Mouse (Mus musculus) large intestine, adult 2 months (tissue): ENCODE data around the gene Lemd1. TPM values are rescaled to one million over a fixed set of nuclear protein-coding genes. Genes with fewer than 3 reads are reported as not detected.
"Not testable (repeated sequence)": the region's sequence is repeated elsewhere in the genome, so short reads cannot be mapped to it uniquely, and the experiment has no call there.

Source experiments
- DNase-seq: peaks from one replicate; pipeline ENCODE4 v3.0.0-alpha.2; 2012; ENCODE audit warnings: low read depth, low spot score
- WGBS: fragments of 180-500 bp; shearing (Covaris S2); methylation state at CpG from one replicate; pipeline ENCODE4 v1.1.7; 2018; 5-methylcytosine and 5-hydroxymethylcytosine counted together
- polyA plus RNA-seq: library from polyadenylated mRNA; depleted of rRNA; stranded (reverse); fragments of >200 nt; gene quantifications from 2 replicates; pipeline ENCODE4 v1.2.3, GENCODE M21; 2012

The Lemd1 gene
- polyA plus RNA-seq, 1 experiment, result 0.17 TPM

GRCm38 (mm10) chr1:132233566-132233965 lies 42.3 kb downstream of the Lemd1 start:
- 19% methylated on average over 12 of the region's 12 CpGs for WGBS
- peak; percentile 2 for DNase-seq

DNA sequence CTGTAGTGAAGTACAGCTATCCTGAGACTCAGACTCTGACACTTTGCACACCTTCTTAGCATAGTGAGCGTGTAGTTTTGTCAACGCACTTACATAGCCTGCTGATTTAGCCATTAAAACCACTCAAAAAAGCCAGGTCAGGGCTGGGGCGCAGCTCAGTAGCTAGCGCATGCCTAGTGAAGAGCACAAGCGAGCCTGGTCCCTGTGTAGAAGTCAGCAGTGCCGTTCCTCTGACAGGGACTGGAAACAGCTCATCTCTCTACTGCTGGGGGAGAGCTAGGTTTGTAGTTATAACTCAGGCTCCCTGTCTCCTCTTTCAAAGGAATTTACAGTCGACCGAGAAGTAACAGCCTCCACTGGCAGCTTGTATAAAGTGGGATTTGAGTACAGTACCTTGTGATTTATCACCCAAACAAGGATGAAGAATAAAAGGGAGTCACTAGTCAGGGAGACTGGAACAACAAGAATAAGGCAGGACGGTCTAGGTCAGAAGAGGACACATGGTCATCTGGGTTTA lies 43.6 kb downstream of the Lemd1 start:
- no peak for DNase-seq
- 50% methylated on average over 9 of the region's 9 CpGs for WGBS

- DNase-seq, result peak; percentile 25
- WGBS, result 16% methylated on average over 6 of the region's 6 CpGs
Measured at GRCm38 (mm10) chr1:132237585-132238159, 46.4 kb downstream of the Lemd1 start.

- WGBS, result 75% methylated on average over 5 of the region's 5 CpGs
Measured at GRCm38 (mm10) chr1:132245010-132245409, 53.8 kb downstream of the Lemd1 start.

GRCm38 (mm10) chr1:132246137-132246536 lies 54.9 kb downstream of the Lemd1 start:
- DNase-seq, result no peak
- WGBS, result 63% methylated on average over 6 of the region's 6 CpGs

More at GRCm38 (mm10) chr1:132245010-132245409, 53.8 kb downstream of the Lemd1 start:
- DNase-seq, result no peak

DNA sequence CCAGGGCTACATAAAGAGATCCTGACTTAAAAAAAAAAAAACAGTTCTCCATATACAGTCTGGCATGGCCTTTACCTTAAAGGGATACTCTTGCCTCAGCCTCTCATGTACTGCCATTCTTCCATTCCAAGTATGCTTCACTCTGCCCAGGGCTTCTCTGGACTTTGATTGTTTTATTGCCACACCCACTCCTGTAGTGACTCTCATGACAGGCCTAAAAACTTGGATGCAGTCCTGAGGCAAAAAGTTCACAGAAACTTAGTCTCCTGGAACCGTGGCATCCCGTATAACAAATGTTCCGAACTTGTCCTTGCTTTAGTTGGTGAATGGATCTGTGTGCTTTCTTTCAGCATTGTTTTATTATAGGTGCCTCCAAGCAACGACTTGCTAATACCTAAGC lies 55.4 kb downstream of the Lemd1 start:
- DNase-seq, result no peak
- 56% methylated on average over 4 of the region's 4 CpGs for WGBS

- DNase-seq, result no peak
- WGBS, result 84% methylated on average over 6 of the region's 6 CpGs
Measured at GRCm38 (mm10) chr1:132254467-132254866, 63.2 kb downstream of the Lemd1 start.

DNA sequence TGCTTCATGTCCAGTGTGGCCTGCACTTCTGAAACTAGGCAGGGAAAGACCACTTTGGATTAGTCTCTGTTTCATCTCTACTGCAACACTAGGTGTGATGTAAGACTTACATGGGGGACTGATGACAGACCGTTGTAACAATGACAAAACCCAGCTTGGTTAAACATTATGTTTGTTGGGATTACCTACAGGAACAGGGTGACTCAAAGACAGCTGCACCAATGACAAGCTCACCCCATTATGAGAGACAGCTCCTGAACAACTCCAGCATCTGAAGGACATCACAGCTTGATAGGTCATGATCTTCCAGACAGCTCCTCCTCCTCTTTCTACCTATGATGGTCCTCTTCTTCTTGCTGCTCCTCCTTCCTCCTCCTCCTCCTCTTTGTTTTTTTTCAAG lies 69.1 kb downstream of the Lemd1 start:
- 72% methylated on average over 1 of the region's 1 CpGs for WGBS
- no peak for DNase-seq

DNA sequence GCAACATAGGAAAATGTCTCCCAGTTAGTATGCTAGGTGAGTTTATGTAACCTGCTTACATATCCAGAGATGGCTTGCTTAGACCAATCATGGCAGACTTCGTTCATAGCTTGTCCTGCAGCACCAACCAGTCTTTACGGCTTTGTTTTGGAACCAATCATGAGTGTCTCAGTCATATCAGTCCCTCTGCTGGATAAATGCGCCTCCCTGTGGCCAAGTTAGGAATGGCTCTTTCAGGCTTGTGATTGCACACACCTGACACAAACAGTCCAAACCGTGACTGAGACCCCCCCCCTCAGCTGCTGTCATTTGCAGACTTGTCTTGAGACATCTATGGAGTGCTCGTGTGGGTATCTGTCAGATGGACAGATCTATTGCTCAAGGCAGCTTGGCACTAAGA lies 69.8 kb downstream of the Lemd1 start:
- 58% methylated on average over 5 of the region's 5 CpGs for WGBS
- DNase-seq, result no peak

DNA sequence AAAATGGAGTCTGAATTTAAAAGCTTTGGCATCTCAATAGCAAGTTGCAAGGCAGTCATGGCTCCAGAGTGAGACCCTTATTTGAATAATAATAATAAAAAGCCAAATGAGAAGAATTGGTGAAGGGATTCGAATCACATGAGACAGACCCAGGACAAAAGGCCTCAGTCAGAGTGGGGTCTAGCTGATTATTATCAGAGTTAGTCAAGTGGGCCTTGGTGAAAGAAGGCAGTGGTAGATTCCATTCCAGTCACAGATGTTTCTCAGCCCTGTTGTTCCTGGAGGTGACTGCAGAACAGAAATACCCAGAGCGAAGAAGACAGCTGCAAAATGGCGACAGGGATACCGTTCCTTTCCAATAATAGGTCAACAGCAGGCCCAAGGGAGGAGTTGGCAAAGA lies 72.4 kb downstream of the Lemd1 start:
- DNase-seq, result no peak
- 93% methylated on average over 4 of the region's 4 CpGs for WGBS

DNA sequence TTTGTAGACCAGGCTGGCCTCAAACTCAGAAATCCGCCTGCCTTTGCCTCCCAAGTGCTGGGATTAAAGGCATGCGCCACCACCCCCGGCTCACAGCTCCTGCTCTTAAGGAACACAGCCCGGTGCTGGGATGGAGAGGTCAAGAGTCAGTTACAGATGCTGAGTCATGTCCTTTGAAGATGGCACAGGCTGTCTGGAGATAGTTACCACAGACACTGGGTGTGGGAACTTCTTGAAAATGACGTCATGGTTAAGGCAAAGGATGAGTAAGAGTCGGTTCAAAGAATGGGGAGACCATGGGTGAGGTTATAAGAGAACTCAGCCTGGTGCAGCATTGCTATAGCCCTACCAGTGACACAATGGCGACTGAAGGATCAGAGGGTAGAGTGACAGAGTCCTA lies 73.3 kb downstream of the Lemd1 start:
- no peak for DNase-seq
- 69% methylated on average over 7 of the region's 7 CpGs for WGBS

- no peak for DNase-seq
- 53% methylated on average over 8 of the region's 8 CpGs for WGBS
Measured at GRCm38 (mm10) chr1:132265211-132265859, 74.1 kb downstream of the Lemd1 start.

GRCm38 (mm10) chr1:132265936-132266335 lies 74.7 kb downstream of the Lemd1 start:
- 86% methylated on average over 10 of the region's 10 CpGs for WGBS
- DNase-seq, result no peak

GRCm38 (mm10) chr1:132266791-132267557 lies 75.7 kb downstream of the Lemd1 start:
- DNase-seq, result no peak
- 28% methylated on average over 8 of the region's 8 CpGs for WGBS

DNA sequence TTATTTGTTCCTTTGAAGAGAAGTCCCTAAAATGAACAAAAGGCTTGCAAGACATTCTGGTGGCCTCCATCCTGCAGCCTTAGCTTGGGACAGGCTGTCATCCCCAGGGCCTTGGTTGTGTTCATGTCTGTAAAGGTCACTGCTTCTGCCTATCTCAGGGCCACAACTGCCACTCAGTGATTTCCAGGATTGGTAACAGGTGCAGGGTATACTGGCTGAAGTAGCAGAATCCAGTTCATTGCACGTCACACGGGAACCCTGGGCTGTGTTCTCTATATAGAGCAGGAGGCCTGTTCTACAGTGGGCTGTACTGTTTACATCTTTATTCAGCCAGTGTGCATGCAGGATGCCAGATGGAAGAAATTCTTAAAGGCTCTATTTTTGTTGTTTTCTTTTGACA lies 76.7 kb downstream of the Lemd1 start:
- DNase-seq, result no peak
- WGBS, result 69% methylated on average over 2 of the region's 2 CpGs

- 72% methylated on average over 7 of the region's 7 CpGs for WGBS
- no peak for DNase-seq
Measured at GRCm38 (mm10) chr1:132268418-132269060, 77.3 kb downstream of the Lemd1 start.

DNA sequence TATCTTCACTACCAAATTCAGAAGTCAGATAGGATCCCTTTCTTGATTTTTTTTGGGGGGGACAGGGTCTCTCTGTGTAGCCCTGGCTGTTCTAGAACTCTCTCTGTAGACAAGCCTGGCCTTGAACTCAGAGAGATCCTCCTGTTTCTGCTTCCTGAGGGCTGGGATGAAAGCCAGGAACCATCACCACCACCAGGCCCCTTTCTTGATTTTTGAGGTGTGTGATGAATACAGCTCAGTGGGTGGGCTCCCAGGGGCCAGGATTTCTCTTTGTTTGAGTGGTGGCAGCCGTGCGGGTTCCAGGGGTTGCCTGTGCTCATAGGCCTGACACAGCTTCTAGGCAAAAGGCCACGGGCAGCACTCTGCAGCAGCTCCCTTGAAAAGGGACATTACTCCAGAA lies 80.0 kb downstream of the Lemd1 start:
- 92% methylated on average over 3 of the region's 3 CpGs for WGBS
- DNase-seq, result no peak

GRCm38 (mm10) chr1:132276694-132277093 lies 85.5 kb downstream of the Lemd1 start:
- 62% methylated on average over 3 of the region's 3 CpGs for WGBS
- no peak for DNase-seq

- 56% methylated on average over 6 of the region's 6 CpGs for WGBS
- DNase-seq, result no peak
Measured at GRCm38 (mm10) chr1:132277124-132277523, 85.9 kb downstream of the Lemd1 start.

DNA sequence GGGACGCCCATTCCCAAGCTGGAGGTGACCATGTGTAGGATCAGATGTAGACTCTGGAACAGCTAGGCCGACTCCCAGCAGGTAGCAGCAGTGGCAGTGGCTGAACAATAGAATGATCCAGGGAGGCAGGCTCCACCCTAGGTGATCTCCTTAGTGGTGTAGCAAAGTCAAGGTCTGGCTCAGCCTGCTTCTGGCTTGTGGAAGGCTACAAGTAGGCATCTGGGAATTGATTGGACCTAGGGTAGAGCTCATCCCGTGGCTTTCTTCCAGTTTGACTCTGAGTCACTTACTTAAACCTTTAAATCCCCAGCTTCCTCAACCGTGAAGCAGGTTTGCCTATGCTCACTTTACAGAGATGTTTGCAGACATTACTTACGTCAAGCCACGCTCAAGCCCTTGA lies 89.4 kb downstream of the Lemd1 start:
- 56% methylated on average over 6 of the region's 6 CpGs for WGBS
- not testable (repeated sequence) for DNase-seq
